Mouse (Mus musculus) embryonic facial prominence, embryonic 11.5 days (tissue): Measurements from ENCODE around the gene Dgki. TPM values are rescaled to one million over a fixed set of nuclear protein-coding genes. Genes with fewer than 3 reads are reported as not detected.

Source experiments
- ATAC-seq: fragments of 200-750 bp; cut with Nextera tagmentation; replicated peaks from 2 replicates; pipeline ENCODE4 v1.8.0; 2017; ENCODE audit warnings: low read depth; ENCODE audit not compliant: insufficient number of reproducible peaks, low FRiP score, low TSS enrichment
- DNase-seq: peaks from one replicate; pipeline ENCODE4 v3.0.0-alpha.2; 2015; ENCODE audit warnings: low spot score
- H3K27ac ChIP-seq: fragments of 300-500 bp; sonication (generic); replicated peaks from 2 replicates; pipeline ENCODE4 v1.5.1; 2014; ENCODE audit warnings: mild to moderate bottlenecking, low read depth, low read length, control low read depth
- H3K27me3 ChIP-seq: fragments of 300-500 bp; sonication (generic); 2 replicates; pipeline ENCODE4 v1.6.1; 2014; ENCODE audit warnings: mild to moderate bottlenecking, low read length, moderate library complexity, mixed read lengths; ENCODE audit not compliant: control insufficient read depth, insufficient read depth
- H3K36me3 ChIP-seq: fragments of 300-500 bp; sonication (generic); replicated peaks from 2 replicates; pipeline ENCODE4 v1.6.1; 2014; ENCODE audit warnings: low read depth, mild to moderate bottlenecking, low read length, moderate library complexity, mixed read lengths; ENCODE audit not compliant: control insufficient read depth, insufficient read depth
- H3K4me1 ChIP-seq: fragments of 300-500 bp; sonication (generic); 2 replicates; pipeline ENCODE4 v1.6.1; 2014; ENCODE audit warnings: low read length, mixed read lengths; ENCODE audit not compliant: control insufficient read depth, insufficient read depth
- H3K4me2 ChIP-seq: fragments of 300-500 bp; sonication (generic); 2 replicates; pipeline ENCODE4 v1.6.1; 2014; ENCODE audit warnings: low read depth, mild to moderate bottlenecking, control low read depth, low read length, moderate library complexity
- H3K4me3 ChIP-seq: fragments of 300-500 bp; sonication (generic); 2 replicates; pipeline ENCODE4 v1.5.1; 2014; ENCODE audit warnings: low read depth, low read length, control low read depth
- H3K9ac ChIP-seq: fragments of 300-500 bp; sonication (generic); replicated peaks from 2 replicates; pipeline ENCODE4 v1.6.1; 2014; ENCODE audit warnings: mild to moderate bottlenecking, control low read depth, low read length
- H3K9me3 ChIP-seq: fragments of 300-500 bp; sonication (generic); replicated peaks from 2 replicates; pipeline ENCODE4 v1.6.1; 2016; ENCODE audit warnings: mild to moderate bottlenecking, low read length, inconsistent platforms, mixed read lengths; ENCODE audit not compliant: control insufficient read depth
- WGBS: fragments of 180-500 bp; shearing (Covaris S2); extraction: QIAGEN DNeasy Blood & Tissue Kit; methylation state at CpG from one replicate; pipeline ENCODE4 v1.1.7; 2014; 5-methylcytosine and 5-hydroxymethylcytosine counted together
- polyA plus RNA-seq: library from polyadenylated mRNA; unstranded; fragments of >200 nt; fragmentation: Nextera tagmentation; extraction: Ambion mirVana; gene quantifications from 2 replicates; pipeline ENCODE4 v1.2.1, GENCODE M21; 2014

Dgki gene
- polyA plus RNA-seq, 1 experiment from 2014 or later, result 1.0 TPM

DNA sequence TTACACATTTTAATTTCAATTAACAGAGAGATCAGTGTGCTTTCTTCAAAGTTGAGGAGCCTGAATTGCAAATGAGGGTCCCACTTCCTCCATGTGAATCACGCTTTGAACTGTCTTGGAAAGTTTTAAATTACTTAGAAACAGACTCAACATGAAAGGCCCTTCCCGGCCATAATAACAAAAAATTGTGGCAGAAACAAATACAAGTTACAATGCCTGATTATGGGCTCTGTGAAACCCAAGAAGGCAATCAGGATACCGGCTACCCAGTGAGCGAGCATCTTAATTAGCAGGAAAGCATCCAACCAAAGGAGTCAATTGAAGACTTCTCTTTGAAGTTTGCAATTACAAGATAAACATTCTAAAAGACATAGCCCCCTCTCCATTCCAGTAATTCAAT is 292.4 kb downstream of the Dgki start:
- Histone ChIP-seq H3K9me3 (no peaks in the 10 kb centered on the region), H3K4me1 (no peaks in the 10 kb centered on the region), H3K36me3 (no peaks in the 10 kb centered on the region), H3K27ac (no peak overlapping the region), H3K4me3 (no peak overlapping the region), H3K4me2 (no peak overlapping the region), H3K9ac (no peak overlapping the region), H3K27me3 (no peaks in the 10 kb centered on the region)
- peak; percentile 23 for DNase-seq
- ATAC-seq, result no peak
- 6% methylated on average over 4 of the region's 4 CpGs for WGBS

DNA sequence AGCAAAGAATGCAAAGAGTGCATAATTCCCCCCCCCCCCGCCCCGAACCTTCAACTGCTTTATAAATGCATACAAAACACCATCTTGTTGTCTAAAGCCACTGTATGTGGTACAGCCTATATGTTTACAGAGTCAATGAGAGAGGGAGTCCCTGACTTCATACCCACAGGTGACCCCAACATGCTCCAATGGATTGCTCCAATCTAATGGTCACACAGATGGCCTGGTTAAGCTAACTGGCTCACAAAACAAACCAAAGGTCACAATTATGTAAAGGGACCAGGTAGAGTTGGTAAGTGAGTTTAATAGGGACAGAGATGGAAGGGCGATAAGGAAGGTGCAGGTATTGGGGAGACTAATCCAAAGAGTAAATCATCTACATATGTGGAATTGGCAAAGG is 295.1 kb downstream of the Dgki start:
- H3K27me3 ChIP-seq, result no peaks in the 10 kb centered on the region
- H3K4me1 ChIP-seq, result no peaks in the 10 kb centered on the region
- H3K4me3 ChIP-seq, result no peak overlapping the region
- no peak for ATAC-seq
- 92% methylated on average over 3 of the region's 3 CpGs for WGBS
- no peaks in the 10 kb centered on the region for H3K36me3 ChIP-seq
- no peak overlapping the region for H3K4me2 ChIP-seq
- no peak for DNase-seq
- H3K9me3 ChIP-seq, result no peaks in the 10 kb centered on the region
- H3K27ac ChIP-seq, result no peak overlapping the region
- H3K9ac ChIP-seq, result no peak overlapping the region

DNA sequence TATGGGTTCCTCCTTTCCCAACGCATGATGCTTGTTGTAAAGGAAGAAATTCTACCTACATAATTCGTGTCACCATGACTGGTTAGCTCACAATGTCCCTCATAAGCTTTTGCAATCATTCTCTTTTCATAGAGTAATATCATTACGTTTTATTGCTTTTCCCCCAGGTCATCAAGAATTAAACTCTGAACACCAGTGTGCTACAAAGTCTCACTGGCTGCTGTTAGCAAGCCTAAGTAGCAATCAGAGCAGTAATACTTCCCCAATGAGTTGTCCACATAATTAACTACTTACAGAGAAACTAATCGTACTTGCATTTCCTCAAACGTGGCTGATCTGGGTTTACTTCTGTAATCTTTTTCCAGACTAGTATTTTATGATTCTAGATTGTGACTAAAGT is 296.7 kb downstream of the Dgki start:
- no peaks in the 10 kb centered on the region for H3K36me3 ChIP-seq
- no peak overlapping the region for H3K27ac ChIP-seq
- no peaks in the 10 kb centered on the region for H3K4me1 ChIP-seq
- H3K4me3 ChIP-seq, result no peak overlapping the region
- no peaks in the 10 kb centered on the region for H3K9me3 ChIP-seq
- ATAC-seq (no peak), DNase-seq (no peak)
- H3K27me3 ChIP-seq, result no peaks in the 10 kb centered on the region
- no peak overlapping the region for H3K9ac ChIP-seq
- H3K4me2 ChIP-seq, result no peak overlapping the region
- WGBS, result 75% methylated on average over 5 of the region's 5 CpGs

GRCm38 (mm10) chr6:36998942-36999341 is 301.0 kb downstream of the Dgki start:
- Histone ChIP-seq H3K27me3 (no peaks in the 10 kb centered on the region), H3K27ac (no peak overlapping the region), H3K9me3 (no peaks in the 10 kb centered on the region), H3K4me2 (no peak overlapping the region), H3K9ac (no peak overlapping the region), H3K36me3 (no peaks in the 10 kb centered on the region), H3K4me1 (no peaks in the 10 kb centered on the region), H3K4me3 (no peak overlapping the region)
- WGBS, result 87% methylated on average over 10 of the region's 10 CpGs
- DNase-seq (no peak), ATAC-seq (no peak)

DNA sequence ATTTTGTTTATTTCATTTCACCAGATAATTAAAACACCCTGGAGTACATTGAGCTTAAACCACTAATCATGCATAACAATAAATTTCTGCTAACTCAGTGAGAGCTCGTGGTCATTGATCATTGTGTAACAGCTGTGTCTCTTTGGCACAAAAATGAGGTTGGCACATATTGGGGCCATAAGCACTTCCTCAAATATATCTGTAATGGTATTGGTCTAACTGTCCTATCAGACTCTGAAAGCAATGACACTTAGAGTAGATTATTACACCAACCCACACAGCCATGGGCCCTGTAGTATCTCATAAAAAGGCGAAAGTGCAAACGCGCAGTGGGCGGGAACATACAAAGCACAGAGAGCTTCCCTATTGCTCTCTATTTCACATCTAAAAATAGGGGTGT is 305.7 kb downstream of the Dgki start:
- Histone ChIP-seq H3K4me1 (no peaks in the 10 kb centered on the region), H3K27ac (no peak overlapping the region), H3K4me2 (no peak overlapping the region), H3K4me3 (no peak overlapping the region), H3K27me3 (no peaks in the 10 kb centered on the region), H3K9me3 (no peaks in the 10 kb centered on the region), H3K36me3 (no peaks in the 10 kb centered on the region), H3K9ac (no peak overlapping the region)
- no peak for DNase-seq
- WGBS, result 93% methylated on average over 5 of the region's 5 CpGs
- no peak for ATAC-seq

DNA sequence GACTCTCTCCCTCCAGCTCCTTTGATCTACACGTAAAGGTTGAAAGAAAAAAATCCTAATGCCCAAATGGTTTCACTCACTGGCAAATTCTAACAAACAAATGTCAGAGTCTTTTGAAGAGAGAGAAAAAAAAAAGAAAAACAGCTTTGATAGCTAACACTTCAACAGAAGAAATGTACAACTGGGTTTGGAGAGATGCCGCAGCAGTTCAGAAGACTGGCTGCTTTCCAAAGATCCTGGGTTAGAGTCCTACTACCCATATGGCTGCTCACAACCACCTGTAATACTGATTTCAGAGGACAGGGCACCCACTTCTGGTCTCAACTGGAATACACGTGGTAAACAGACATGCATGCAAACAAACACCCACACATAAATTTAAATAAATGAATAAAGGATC is 309.8 kb downstream of the Dgki start:
- no peaks in the 10 kb centered on the region for H3K9me3 ChIP-seq
- no peaks in the 10 kb centered on the region for H3K27me3 ChIP-seq
- DNase-seq, result no peak
- ATAC-seq, result no peak
- no peak overlapping the region for H3K4me2 ChIP-seq
- no peaks in the 10 kb centered on the region for H3K36me3 ChIP-seq
- no peaks in the 10 kb centered on the region for H3K4me1 ChIP-seq
- H3K4me3 ChIP-seq, result no peak overlapping the region
- no peak overlapping the region for H3K9ac ChIP-seq
- 63% methylated on average over 3 of the region's 3 CpGs for WGBS
- no peak overlapping the region for H3K27ac ChIP-seq

GRCm38 (mm10) chr6:36988800-36989199 is 311.2 kb downstream of the Dgki start:
- Histone ChIP-seq H3K36me3 (no peaks in the 10 kb centered on the region), H3K27ac (no peak overlapping the region), H3K4me1 (no peaks in the 10 kb centered on the region), H3K4me2 (no peak overlapping the region), H3K4me3 (no peak overlapping the region), H3K9ac (no peak overlapping the region), H3K9me3 (no peaks in the 10 kb centered on the region), H3K27me3 (no peaks in the 10 kb centered on the region)
- ATAC-seq, result no peak
- no peak for DNase-seq
- WGBS, result 91% methylated on average over 3 of the region's 3 CpGs

DNA sequence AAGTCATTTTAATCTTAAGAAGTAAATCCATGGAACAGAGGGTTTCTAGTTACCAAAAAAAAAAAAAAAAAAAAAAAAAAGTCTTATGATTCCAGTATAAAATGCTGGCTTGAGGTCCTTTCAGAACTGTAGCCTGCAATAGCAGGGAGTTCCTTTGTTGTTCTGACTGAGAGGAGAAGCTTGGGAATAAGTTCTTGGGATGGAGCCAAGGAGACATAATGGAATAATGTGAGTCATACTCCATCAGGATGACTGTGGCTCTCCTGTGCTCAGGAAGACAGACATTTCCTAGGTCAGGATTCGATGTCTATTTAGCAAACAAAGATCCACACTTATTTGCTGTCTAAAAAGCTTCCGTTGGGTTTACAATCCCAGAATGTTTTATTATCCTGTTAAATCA is 318.3 kb downstream of the Dgki start:
- H3K36me3 ChIP-seq, result no peaks in the 10 kb centered on the region
- no peak overlapping the region for H3K27ac ChIP-seq
- H3K9ac ChIP-seq, result no peak overlapping the region
- no peaks in the 10 kb centered on the region for H3K4me1 ChIP-seq
- H3K27me3 ChIP-seq, result no peaks in the 10 kb centered on the region
- no peaks in the 10 kb centered on the region for H3K9me3 ChIP-seq
- no peak overlapping the region for H3K4me2 ChIP-seq
- ATAC-seq (no peak), DNase-seq (no peak)
- WGBS, result 90% methylated on average over 2 of the region's 2 CpGs
- no peak overlapping the region for H3K4me3 ChIP-seq

- Histone ChIP-seq H3K4me1 (no peaks in the 10 kb centered on the region), H3K27me3 (no peaks in the 10 kb centered on the region), H3K9ac (no peak overlapping the region), H3K9me3 (no peaks in the 10 kb centered on the region), H3K4me3 (no peak overlapping the region), H3K4me2 (no peak overlapping the region), H3K36me3 (no peaks in the 10 kb centered on the region), H3K27ac (no peak overlapping the region)
- WGBS, result 87% methylated on average over 5 of the region's 5 CpGs
- DNase-seq (no peak), ATAC-seq (no peak)
These were observed 319.5 kb downstream of the Dgki start for GRCm38 (mm10) chr6:36980475-36980874.
